Mouse (Mus musculus) spleen, adult 2 months (tissue): ENCODE measurements around the gene Il17f.

Experiments
- CTCF ChIP-seq: fragments of 200-500 bp; IDR thresholded peaks from 2 replicates; pipeline ENCODE4 v1.5.1; 2011; ENCODE audit warnings: mild to moderate bottlenecking, inconsistent platforms; ENCODE audit not compliant: insufficient read depth, insufficient read length, insufficient replicate concordance; ENCODE audit errors: extremely low read depth
- POLR2A ChIP-seq: fragments of 200-500 bp; IDR thresholded peaks from 2 replicates; pipeline ENCODE4 v1.6.1; 2011; ENCODE audit warnings: low read depth, low read length, inconsistent platforms

GRCm38 (mm10) chr1:20760331-20760730, 30.1 kb downstream of the Il17f start:
- no peak for TF ChIP-seq CTCF
- TF ChIP-seq POLR2A: no peak
